Mouse (Mus musculus): Measurements from ENCODE around the gene Rabif.
A peak's percentile ranks its signal among the peaks of the same experiment; 100 is the strongest.
"Not testable (repeated sequence)": the region's sequence is repeated elsewhere in the genome, so short reads cannot be mapped to it uniquely, and the experiment has no call there.

The Rabif gene

GRCm38 (mm10) chr1:134494428-134495215 is at the start of gene Rabif:
TSS of gene Rabif (plus strand) at chr1:134494648.
- DNase-seq, result peak; percentile 99

DNA sequence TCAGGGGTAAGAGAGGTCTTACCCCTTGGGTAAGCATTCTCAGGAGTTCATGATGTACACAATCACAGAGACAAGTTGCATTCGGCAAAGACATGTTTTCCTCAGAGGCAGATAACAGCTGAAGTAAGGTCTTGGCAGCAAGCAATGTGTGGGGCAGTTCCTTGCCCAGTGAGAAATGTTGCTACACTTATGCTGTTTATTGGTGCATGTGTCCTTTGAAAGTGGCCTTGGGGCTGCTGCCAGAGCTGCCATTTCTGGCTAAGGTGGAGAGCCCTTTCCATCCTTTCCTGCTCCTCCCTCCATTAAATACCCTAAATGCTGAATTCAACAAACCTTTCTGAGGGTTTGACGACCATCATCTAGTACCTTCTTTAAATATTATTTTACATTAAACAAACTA is 49.0 kb upstream of the Rabif start:
- DNase-seq, result no peak

DNA sequence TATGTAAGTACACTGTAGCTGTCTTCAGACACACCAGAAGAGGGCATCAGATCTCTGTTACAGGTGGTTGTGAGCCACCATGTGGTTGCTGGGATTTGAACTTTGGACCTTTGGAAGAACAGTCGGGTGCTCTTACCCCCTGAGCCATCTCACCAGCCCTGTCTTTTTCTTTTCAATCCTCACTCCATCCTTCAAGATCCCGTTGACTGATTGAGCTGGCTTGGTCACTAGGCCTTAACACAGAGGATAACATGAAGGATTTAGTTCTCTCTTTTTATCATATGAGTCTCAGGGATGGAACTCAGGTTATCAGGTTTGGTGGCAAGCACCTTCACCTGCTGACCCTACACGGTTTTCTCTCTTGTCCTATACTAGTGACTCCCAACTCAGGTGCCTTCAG is 45.9 kb upstream of the Rabif start:
- DNase-seq, result not testable (repeated sequence)

DNA sequence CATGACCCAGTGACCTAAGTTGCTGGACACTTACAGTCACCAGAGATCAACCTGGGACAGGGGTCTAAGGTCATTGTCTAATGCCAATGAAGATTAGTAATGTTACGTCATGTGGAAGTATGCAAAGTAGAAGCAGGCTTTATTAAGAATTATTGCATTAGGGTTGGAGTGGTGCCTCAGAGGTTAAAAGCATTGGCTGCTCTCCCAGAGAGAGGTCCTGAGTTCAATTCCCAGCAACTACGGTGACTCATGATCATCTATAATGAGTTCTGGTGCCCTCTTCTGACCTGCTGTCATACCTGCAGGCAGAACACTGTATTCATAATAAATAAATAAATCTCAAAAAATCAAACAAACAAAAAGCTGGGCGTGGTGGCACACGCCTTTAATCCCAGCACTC is 44.2 kb upstream of the Rabif start:
- DNase-seq, result no peak

GRCm38 (mm10) chr1:134450986-134451385 is 43.5 kb upstream of the Rabif start:
- DNase-seq, result peak; percentile 33

DNA sequence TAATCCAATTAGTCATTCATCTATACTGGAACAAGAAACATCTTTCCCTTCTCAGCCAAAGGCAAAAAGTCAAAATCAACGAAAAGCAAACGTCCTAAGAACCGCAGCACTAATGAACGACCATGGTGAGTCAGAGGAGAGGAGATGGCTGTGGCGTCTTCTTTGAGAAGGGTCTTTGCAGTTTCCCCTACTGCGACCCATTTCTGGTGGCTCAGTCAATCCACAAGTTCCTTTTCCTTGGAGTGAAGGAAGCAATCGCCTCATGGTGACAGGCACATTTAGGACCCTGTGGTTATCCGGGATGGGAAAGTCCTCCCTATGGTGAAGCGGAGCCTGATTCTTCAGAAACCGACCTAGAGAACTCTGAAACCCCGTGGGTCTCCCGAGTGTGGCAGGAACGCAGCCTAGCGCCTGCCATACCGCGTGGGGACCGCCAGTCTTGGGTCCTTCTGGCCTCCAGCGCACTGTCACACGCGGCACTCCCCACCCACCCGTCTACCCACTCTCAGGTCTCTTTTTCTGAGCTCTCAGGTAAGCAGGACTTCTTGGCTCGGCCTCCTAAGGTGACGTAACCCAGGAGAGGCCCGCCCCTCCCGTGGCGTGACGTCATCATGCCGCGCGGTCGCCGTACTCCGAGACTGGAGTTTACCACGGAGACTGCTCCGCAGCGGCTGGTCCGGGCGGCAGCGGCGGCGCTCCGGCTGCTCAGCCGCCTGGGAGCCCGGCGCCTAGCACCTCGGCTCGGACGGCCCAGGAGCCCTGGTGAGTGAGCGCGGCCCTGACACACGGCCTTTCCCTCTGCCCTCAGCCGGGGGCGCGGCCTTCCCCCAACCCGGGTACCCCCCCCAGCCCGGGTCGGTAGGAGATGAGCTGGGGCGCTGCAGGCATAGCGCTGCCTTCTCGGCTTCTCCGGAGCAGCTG is 39.3 kb upstream of the Rabif start, which contains the start of gene Klhl12:
TSS of gene Klhl12 (plus strand) at position 628 of the 921 bp plus-strand sequence.
- DNase-seq, result peak; percentile 95

DNA sequence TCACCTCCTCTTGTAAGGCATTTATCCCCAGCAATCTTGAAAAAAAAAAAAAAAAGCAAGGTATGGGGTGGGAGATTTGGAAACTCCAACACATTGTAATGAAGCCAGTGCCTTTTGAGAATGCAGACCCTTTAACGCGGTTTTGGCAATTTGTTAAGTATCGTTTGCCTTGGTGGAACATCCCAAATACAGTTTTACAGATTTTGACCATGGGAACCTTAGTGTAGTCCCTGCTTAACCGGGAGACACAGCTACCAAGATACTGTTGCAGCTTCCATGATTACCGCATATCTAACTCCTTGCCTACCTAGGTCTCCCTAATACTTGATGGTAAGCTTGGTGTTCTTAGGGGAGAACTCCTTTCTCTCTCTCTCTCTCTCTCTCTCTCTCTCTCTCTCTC is 38.4 kb upstream of the Rabif start:
- no peak for DNase-seq

DNA sequence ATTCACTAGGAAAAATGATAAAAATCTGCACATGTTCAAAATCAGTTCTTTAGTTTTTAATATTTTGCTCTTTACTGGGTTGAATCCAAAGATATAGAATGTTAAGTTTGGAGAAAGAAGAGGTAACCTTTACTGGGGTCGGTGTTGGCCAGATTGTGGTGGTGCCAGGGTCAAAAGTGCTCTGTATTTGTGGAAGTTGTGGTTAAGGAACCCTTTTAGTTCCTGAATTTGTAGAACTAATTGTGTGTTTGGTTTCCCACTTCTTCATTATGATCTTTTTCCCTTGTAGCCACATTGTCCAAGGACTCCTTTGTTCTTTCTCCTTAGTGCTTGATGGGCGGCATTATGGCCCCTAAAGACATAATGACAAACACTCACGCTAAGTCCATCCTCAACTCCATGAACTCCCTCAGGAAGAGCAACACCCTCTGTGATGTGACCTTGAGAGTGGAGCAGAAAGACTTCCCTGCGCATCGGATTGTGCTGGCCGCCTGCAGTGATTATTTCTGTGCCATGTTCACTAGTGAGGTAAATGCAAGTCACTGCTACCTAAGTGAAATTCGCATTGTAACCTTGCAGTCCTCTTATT is 36.2 kb upstream of the Rabif start:
- DNase-seq, result no peak

- DNase-seq, result no peak
Observed at GRCm38 (mm10) chr1:134460294-134461284, 33.9 kb upstream of the Rabif start.

GRCm38 (mm10) chr1:134484623-134485022 is 9.8 kb upstream of the Rabif start:
- DNase-seq, result no peak

DNA sequence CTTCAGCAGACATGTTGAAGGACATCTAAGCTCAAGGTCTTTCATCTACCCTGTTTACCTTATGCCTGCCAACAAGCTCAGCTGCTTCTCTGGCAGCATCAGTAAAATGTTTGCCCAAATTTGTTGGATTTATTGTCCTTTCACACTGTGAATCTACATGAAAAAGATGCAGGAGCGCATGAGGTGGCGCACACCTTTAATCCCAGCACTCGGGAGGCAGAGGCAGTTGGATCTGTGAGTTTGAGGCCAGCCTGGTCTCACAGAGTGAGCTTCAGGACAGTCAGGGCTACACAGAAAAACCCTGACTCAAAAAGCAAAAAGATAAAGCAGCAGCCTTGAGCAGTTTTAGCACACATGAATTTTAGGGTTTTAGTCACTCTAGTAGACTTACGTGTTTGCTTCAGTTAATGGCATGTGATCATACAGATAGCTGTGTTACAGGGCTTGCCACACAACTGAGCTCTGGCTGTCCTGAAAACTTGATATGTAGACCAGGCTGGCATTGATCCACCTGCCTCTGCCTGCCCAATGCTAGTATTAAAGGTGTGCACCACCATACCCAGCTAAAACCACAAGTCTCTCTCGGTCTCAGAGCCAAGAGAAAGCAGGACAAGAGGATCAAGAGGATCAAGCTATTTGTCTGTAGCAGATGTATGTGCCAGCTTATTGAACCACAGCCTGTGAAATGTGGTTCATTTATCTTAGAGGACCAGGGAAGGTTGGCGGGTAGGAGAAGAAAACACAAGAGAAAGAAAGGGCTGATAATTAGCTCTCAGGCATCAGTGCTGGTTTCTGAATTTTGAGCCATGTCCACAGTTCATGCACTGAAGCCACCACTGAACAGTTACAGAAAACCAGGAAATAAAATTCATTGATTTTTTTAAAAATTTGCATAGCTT is 3.3 kb upstream of the Rabif start:
- DNase-seq, result no peak

GRCm38 (mm10) chr1:134492276-134492675 is 2.2 kb upstream of the Rabif start:
- no peak for DNase-seq

GRCm38 (mm10) chr1:134493496-134493895 is 952 bp upstream of the Rabif start:
- DNase-seq, result no peak

DNA sequence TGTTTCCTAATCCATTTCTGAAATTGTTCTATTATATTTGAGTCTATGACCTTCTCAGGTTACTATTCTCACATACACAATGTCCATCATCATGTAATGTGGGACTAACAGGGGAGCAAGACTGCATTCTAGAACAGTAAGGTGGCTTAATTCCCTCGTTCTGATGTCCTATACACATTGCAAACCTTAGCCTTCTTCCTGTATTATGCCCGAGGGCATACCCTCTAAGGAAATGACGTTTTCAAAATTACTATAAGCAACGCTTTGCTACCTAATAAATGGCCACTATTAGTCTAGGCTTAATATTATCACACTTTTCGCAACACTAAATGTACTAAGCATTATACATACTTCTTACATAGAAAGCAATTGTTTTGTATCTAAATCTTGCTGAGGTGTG is 492 bp upstream of the Rabif start:
- no peak for DNase-seq

GRCm38 (mm10) chr1:134495216-134495539 is 730 bp downstream of the Rabif start:
- DNase-seq, result no peak

- no peak for DNase-seq
Observed at GRCm38 (mm10) chr1:134495991-134496390, 1.5 kb downstream of the Rabif start.

DNA sequence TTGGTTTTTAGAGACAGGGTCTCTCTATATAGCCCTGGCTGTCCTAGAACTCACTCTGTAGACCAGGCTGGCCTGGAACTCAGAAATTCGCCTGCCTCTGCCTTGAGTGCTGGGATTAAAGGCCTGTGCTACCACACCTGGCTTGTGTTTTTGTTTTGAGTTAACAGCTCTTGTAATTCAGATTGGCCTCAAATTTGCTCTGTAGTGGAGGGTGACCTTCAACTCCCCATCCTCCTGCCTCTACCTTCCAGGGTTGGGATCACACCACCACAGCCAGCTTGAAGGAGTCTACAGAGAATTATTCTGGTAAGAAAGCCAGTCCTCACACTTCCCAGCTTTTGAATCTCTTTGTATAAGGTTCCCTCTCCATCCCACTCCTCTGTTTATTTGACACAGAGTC is 6.5 kb downstream of the Rabif start:
- no peak for DNase-seq

DNA sequence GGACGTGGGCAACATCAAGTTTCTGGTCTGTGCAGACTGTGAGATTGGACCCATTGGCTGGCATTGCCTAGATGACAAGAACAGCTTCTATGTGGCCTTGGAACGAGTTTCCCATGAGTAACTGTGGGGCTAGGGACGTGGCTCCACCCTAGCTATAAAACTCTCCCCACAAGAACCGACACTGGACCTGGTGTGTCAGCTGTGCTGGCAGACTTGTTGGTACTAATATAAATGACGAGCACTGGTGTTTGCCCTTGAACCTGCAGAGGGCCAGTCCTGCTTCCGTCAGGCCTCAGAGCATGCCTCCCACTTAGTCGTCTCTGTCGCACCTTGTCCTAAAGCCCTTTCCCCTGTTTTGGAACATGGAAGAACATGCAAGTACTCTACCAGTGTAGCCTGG is 11.8 kb downstream of the Rabif start:
- no peak for DNase-seq

DNA sequence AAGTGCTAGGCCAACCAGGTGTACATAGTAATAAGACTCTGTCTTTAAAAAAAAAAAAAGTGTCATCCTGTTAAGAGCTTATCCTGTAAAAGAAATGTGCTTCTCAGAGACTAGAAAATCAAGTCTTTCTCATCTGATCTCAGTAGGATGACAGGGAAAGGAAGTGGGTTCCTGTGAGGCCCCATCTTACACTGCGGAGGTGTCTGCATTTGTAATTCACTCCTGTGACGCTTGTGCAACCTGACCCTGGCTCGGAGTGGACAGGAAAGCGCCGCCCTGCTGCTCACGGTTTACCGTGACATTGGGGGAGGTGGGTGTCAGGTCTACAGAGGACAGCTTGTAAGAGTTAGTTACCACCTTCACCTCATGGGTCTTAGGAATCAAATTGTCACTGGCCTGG is 15.6 kb downstream of the Rabif start:
- no peak for DNase-seq

GRCm38 (mm10) chr1:134512183-134512582 is 17.7 kb downstream of the Rabif start:
- no peak for DNase-seq

GRCm38 (mm10) chr1:134512584-134512983 is 18.1 kb downstream of the Rabif start:
- no peak for DNase-seq
